Mouse (Mus musculus): ENCODE results near the gene Nbl1. TPM values are rescaled to one million over a fixed set of nuclear protein-coding genes. Genes with fewer than 3 reads are reported as not detected.

The Nbl1 gene
- total and polyA plus RNA-seq, 3 experiments = 0.89 to 2.0 (median 1.5) TPM

DNA sequence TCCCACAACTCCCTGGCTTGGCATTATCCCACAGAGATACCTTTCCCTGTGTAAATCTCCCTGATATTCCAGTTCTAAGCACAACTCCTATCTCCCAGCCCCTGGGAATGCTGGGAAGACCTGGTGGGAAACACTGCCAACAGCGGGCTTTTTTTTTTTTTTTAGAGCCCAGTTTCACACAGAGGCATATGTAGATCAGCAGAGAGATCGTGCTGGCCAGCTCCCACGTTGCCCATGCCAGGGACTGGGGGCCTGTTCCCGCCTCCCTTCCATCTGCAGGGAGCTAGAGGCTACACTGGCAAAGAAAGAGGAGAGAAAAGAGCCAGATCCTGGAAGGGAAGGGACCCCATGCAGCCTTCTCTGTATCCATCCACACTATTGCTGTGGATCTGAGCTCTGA, 24.5 kb downstream of the Nbl1 start:
- Histone ChIP-seq H3K27me3 (replicated peaks) (peaks cover 86% of the 10 kb centered on the region), H3K4me3 (replicated peaks in 1 of 3; ENCODE audit: low read depth in 2 of 3, low read length in 2 of 3, poor library complexity in 1 of 3) (no peak overlapping the region), H3K4me1 (ENCODE audit: control insufficient read depth in 1 of 2, insufficient read depth in 2 of 2) (no peaks in the 10 kb centered on the region), H3K4me2 (ENCODE audit: insufficient read depth, low read depth, poor library complexity, severe bottlenecking) (no peak overlapping the region), H3K36me3 (replicated peaks in 1 of 2; ENCODE audit: control insufficient read depth in 1 of 2, insufficient read depth in 1 of 2, low read length in 1 of 2) (no peaks in the 10 kb centered on the region), H3K9me3 (replicated peaks; ENCODE audit: low read length) (no peaks in the 10 kb centered on the region), H3K79me2 (replicated peaks; ENCODE audit: control insufficient read depth, extremely low read depth, insufficient read depth, poor library complexity, severe bottlenecking) (no peaks in the 10 kb centered on the region), H3K9ac (ENCODE audit: insufficient read depth, low read depth) (no peak overlapping the region), H3K27ac (ENCODE audit: insufficient read depth, low read depth) (no peak overlapping the region)
- TF ChIP-seq ZKSCAN1 (IDR thresholded peaks at IDR 0.05; ENCODE audit: borderline replicate concordance, low read depth, low read length) (no peak), NELFE (IDR thresholded peaks at IDR 0.05; ENCODE audit: low read depth, low read length) (no peak), POLR2AphosphoS2 (IDR thresholded peaks at IDR 0.05; ENCODE audit: low read depth, low read length) (no peak), RCOR1 (conservative IDR thresholded peaks at IDR 0.05; ENCODE audit: low read depth, low read length) (no peak), JUND (conservative IDR thresholded peaks at IDR 0.05; ENCODE audit: low read depth, low read length) (no peak), CHD1 (IDR thresholded peaks at IDR 0.05; ENCODE audit: low read depth, low read length) (no peak), MAX (IDR thresholded peaks at IDR 0.05; ENCODE audit: low read length) (no peak), CHD2 (IDR thresholded peaks at IDR 0.05; ENCODE audit: low read length) (no peak), KAT2A (IDR thresholded peaks at IDR 0.05; ENCODE audit: insufficient replicate concordance, low read length) (no peak), TCF12 (IDR thresholded peaks at IDR 0.05; ENCODE audit: low read depth, low read length) (no peak), MXI1 (IDR thresholded peaks at IDR 0.05; ENCODE audit: low read depth, low read length) (no peak), NRF1 (IDR thresholded peaks at IDR 0.05; ENCODE audit: low read depth, low read length) (no peak), USF2 (conservative IDR thresholded peaks at IDR 0.05; ENCODE audit: low read depth, low read length) (no peak), ETS1 (conservative IDR thresholded peaks at IDR 0.05; ENCODE audit: low read depth, low read length) (no peak), IRF4 (IDR thresholded peaks at IDR 0.05; ENCODE audit: low read depth, low read length) (no peak), EP300 (IDR thresholded peaks at IDR 0.05; ENCODE audit: low read length) (no peak), GABPA (IDR thresholded peaks at IDR 0.05; ENCODE audit: insufficient replicate concordance, low read depth, low read length) (no peak), MAZ (IDR thresholded peaks at IDR 0.05; ENCODE audit: low read depth, low read length) (no peak)
- DNase-seq (ENCODE audit: extremely low read depth) = no peak
- dilution Hi-C loops (cut with MboI; ENCODE audit: extremely low pct_ligation_motif_present, extremely low pct_unique_long_range_greater_than_20kb, low sequenced_read_pairs) = no loop called here
- in situ Hi-C loops (cut with MboI; ENCODE audit: low pct_ligation_motif_present, low pct_unique_long_range_greater_than_20kb, low sequenced_read_pairs) = no loop called here

DNA sequence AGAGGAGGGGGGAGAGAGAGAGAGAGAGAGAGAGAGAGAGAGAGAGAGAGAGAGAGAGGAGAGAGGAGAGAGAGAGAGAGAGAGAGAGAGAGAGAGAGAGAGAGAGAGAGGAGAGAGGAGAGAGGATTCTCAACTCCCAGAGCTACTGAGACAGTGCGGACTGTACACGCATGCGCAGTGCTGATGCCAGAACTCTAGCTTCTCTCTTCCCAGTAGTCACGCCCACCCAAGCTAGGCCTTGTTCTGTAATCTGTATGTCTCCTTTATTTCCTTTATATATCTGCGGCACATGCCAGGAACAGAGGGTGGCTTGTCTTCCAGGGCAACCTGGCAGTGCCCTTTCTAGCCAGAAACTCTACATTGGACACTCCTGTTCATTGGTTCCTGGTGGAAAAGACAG, 28.0 kb downstream of the Nbl1 start:
- peaks cover 0 to under 1% of the 10 kb centered on the region in 2 experiments for H3K36me3 ChIP-seq (replicated peaks in 1 of 2; ENCODE audit: control insufficient read depth in 1 of 2, insufficient read depth in 1 of 2, low read length in 1 of 2)
- no peak overlapping the region for H3K9ac ChIP-seq (ENCODE audit: insufficient read depth, low read depth)
- DNase-seq (ENCODE audit: extremely low read depth) = no peak
- no peaks in the 10 kb centered on the region for H3K9me3 ChIP-seq (replicated peaks; ENCODE audit: low read length)
- no peaks in the 10 kb centered on the region for H3K79me2 ChIP-seq (replicated peaks; ENCODE audit: control insufficient read depth, extremely low read depth, insufficient read depth, poor library complexity, severe bottlenecking)
- dilution Hi-C loops (cut with MboI; ENCODE audit: extremely low pct_ligation_motif_present, extremely low pct_unique_long_range_greater_than_20kb, low sequenced_read_pairs) (no loop called here), in situ Hi-C loops (cut with MboI; ENCODE audit: low pct_ligation_motif_present, low pct_unique_long_range_greater_than_20kb, low sequenced_read_pairs) (no loop called here)
- peaks cover 67% of the 10 kb centered on the region for H3K27me3 ChIP-seq (replicated peaks)
- H3K4me2 ChIP-seq (ENCODE audit: insufficient read depth, low read depth, poor library complexity, severe bottlenecking) = no peak overlapping the region
- H3K4me3 ChIP-seq (replicated peaks in 1 of 3; ENCODE audit: low read depth in 2 of 3, low read length in 2 of 3, poor library complexity in 1 of 3) = no peak overlapping the region
- H3K27ac ChIP-seq (ENCODE audit: insufficient read depth, low read depth) = no peak overlapping the region
- H3K4me1 ChIP-seq (ENCODE audit: control insufficient read depth in 1 of 2, insufficient read depth in 2 of 2) = no peaks in the 10 kb centered on the region
- no peak for TF ChIP-seq SMC3 (IDR thresholded peaks at IDR 0.05; ENCODE audit: low read depth, low read length)
- no peak for TF ChIP-seq KAT2A (IDR thresholded peaks at IDR 0.05; ENCODE audit: insufficient replicate concordance, low read length)
- no peak for TF ChIP-seq JUN (IDR thresholded peaks at IDR 0.05; ENCODE audit: insufficient read depth, low read depth, low read length)
- TF ChIP-seq SIN3A (IDR thresholded peaks at IDR 0.05; ENCODE audit: low read length) = no peak
- TF ChIP-seq USF2 (conservative IDR thresholded peaks at IDR 0.05; ENCODE audit: low read depth, low read length) = no peak
- no peak for TF ChIP-seq ZKSCAN1 (IDR thresholded peaks at IDR 0.05; ENCODE audit: borderline replicate concordance, low read depth, low read length)
- no peak for TF ChIP-seq EP300 (IDR thresholded peaks at IDR 0.05; ENCODE audit: low read length)
- no peak for TF ChIP-seq POLR2A (IDR thresholded peaks at IDR 0.05; ENCODE audit: low read depth, low read length)
- no peak for TF ChIP-seq MYC (IDR thresholded peaks at IDR 0.05; ENCODE audit: low read depth, low read length)
- TF ChIP-seq MEF2A (IDR thresholded peaks at IDR 0.05; ENCODE audit: borderline replicate concordance, low read depth, low read length) = no peak
- no peak for TF ChIP-seq NRF1 (IDR thresholded peaks at IDR 0.05; ENCODE audit: low read depth, low read length)
